Mouse (Mus musculus) midbrain, embryonic 12.5 days (tissue): ENCODE results near the gene Mrps6. TPM values are rescaled to one million over a fixed set of nuclear protein-coding genes. Genes with fewer than 3 reads are reported as not detected.

ENCODE experiments used
- ATAC-seq: fragments of 200-750 bp; cut with Nextera tagmentation; 2 replicates; pipeline ENCODE4 v1.8.0; 2017; ENCODE audit warnings: low read depth, moderate TSS enrichment, moderate library complexity; ENCODE audit not compliant: low FRiP score
- H3K27ac ChIP-seq: fragments of 300-500 bp; sonication (generic); replicated peaks from 2 replicates; pipeline ENCODE4 v1.5.1; 2016; ENCODE audit warnings: mild to moderate bottlenecking
- H3K27me3 ChIP-seq: fragments of 300-500 bp; sonication (generic); 2 replicates; pipeline ENCODE4 v1.6.1; 2016; ENCODE audit warnings: mild to moderate bottlenecking
- H3K36me3 ChIP-seq: fragments of 300-500 bp; sonication (generic); 2 replicates; pipeline ENCODE4 v1.6.1; 2016
- H3K4me1 ChIP-seq: fragments of 300-500 bp; sonication (generic); 2 replicates; pipeline ENCODE4 v1.6.1; 2016
- H3K4me2 ChIP-seq: fragments of 300-500 bp; sonication (generic); replicated peaks from 2 replicates; pipeline ENCODE4 v1.6.1; 2016; ENCODE audit warnings: mild to moderate bottlenecking, moderate library complexity
- H3K4me3 ChIP-seq: fragments of 300-500 bp; sonication (generic); 2 replicates; pipeline ENCODE4 v1.5.1; 2016; ENCODE audit warnings: mild to moderate bottlenecking
- H3K9ac ChIP-seq: fragments of 300-500 bp; sonication (generic); replicated peaks from 2 replicates; pipeline ENCODE4 v1.6.1; 2016; ENCODE audit warnings: mild to moderate bottlenecking, moderate library complexity
- H3K9me3 ChIP-seq: fragments of 300-500 bp; sonication (generic); 2 replicates; pipeline ENCODE4 v1.6.1; 2016; ENCODE audit warnings: mild to moderate bottlenecking
- WGBS: fragments of 180-500 bp; shearing (Covaris S2); methylation state at CpG from one replicate; pipeline ENCODE4 v1.1.7; 2016; 5-methylcytosine and 5-hydroxymethylcytosine counted together
- polyA plus RNA-seq: library from polyadenylated mRNA; unstranded; fragments of >200 nt; fragmentation: Nextera tagmentation; extraction: Ambion mirVana; gene quantifications from 2 replicates; pipeline ENCODE4 v1.2.1, GENCODE M21; 2016

The Mrps6 gene
- 109 and 116 TPM in 2 replicates for polyA plus RNA-seq

GRCm38 (mm10) chr16:92057852-92058643, at the start of gene Mrps6, which contains the start of the genes Gm49711 and Slc5a3:
TSS of gene Mrps6 (plus strand) at chr16:92058270.
TSS of gene Gm49711 (plus strand) at chr16:92058316.
TSS of gene Slc5a3 (plus strand) at chr16:92058322.
- peaks cover 26% of the 10 kb centered on the region for H3K4me1 ChIP-seq
- under 1% methylated on average over 76 of the region's 99 CpGs for WGBS
- H3K9me3 ChIP-seq, result peaks cover 11% of the 10 kb centered on the region
- peak within 1 kb of the TSS; percentile 95 for H3K9ac ChIP-seq
- H3K27ac ChIP-seq, result peak within 1 kb of the TSS; percentile 77
- peak within 1 kb of the TSS; percentile 94 for H3K4me2 ChIP-seq
- peak within 1 kb of the TSS; percentile 80 for H3K4me3 ChIP-seq
- H3K36me3 ChIP-seq, result peaks cover 20% of the 10 kb centered on the region
- peaks cover 4% of the 10 kb centered on the region; the same call in 1 of the 2 replicates for H3K27me3 ChIP-seq
- peak; percentile 91 for ATAC-seq

- H3K9me3 ChIP-seq, result 0 out of 2 replicates have a peak, but pooled peaks cover 3% of the 10 kb centered on the region
- H3K27me3 ChIP-seq, result no peaks in the 10 kb centered on the region
- H3K36me3 ChIP-seq, result no peaks in the 10 kb centered on the region
- no peak overlapping the region for H3K4me3 ChIP-seq
- WGBS, result 92% methylated on average over 2 of the region's 2 CpGs
- no peak for ATAC-seq
- H3K27ac ChIP-seq, result no peak overlapping the region
- no peak overlapping the region for H3K9ac ChIP-seq
- no peaks in the 10 kb centered on the region for H3K4me1 ChIP-seq
- no peak overlapping the region for H3K4me2 ChIP-seq
Observed at GRCm38 (mm10) chr16:92009586-92009985, 48.5 kb upstream of the Mrps6 start.

GRCm38 (mm10) chr16:92016792-92017191, 41.3 kb upstream of the Mrps6 start:
- Histone ChIP-seq H3K9me3 (no peaks in the 10 kb centered on the region), H3K27me3 (no peaks in the 10 kb centered on the region), H3K9ac (no peak overlapping the region), H3K4me2 (no peak overlapping the region), H3K4me3 (no peak overlapping the region), H3K27ac (no peak overlapping the region), H3K4me1 (peaks cover 13% of the 10 kb centered on the region), H3K36me3 (no peaks in the 10 kb centered on the region)
- no peak for ATAC-seq
- WGBS, result 91% methylated on average over 8 of the region's 8 CpGs

GRCm38 (mm10) chr16:92019141-92020118, 38.6 kb upstream of the Mrps6 start:
- Histone ChIP-seq H3K27me3 (no peaks in the 10 kb centered on the region), H3K27ac (0 out of 2 replicates have a peak overlapping the region, but pooled peaks have one; percentile 46), H3K9me3 (no peaks in the 10 kb centered on the region), H3K36me3 (no peaks in the 10 kb centered on the region), H3K9ac (peak overlapping the region; percentile 41), H3K4me2 (peak overlapping the region; percentile 53), H3K4me3 (peak overlapping the region; percentile 31), H3K4me1 (peaks cover 16% of the 10 kb centered on the region)
- WGBS, result 8% methylated on average over 26 of the region's 26 CpGs
- ATAC-seq, result peak; percentile 71

GRCm38 (mm10) chr16:92021656-92022400, 36.2 kb upstream of the Mrps6 start:
- Histone ChIP-seq H3K27ac (no peak overlapping the region), H3K36me3 (no peaks in the 10 kb centered on the region)

GRCm38 (mm10) chr16:92022494-92023283, 35.4 kb upstream of the Mrps6 start:
- H3K36me3 ChIP-seq, result no peaks in the 10 kb centered on the region
- no peak for ATAC-seq
- 78% methylated on average over 20 of the region's 20 CpGs for WGBS
- no peak overlapping the region for H3K9ac ChIP-seq
- no peaks in the 10 kb centered on the region for H3K27me3 ChIP-seq
- H3K4me2 ChIP-seq, result no peak overlapping the region
- no peaks in the 10 kb centered on the region for H3K9me3 ChIP-seq
- no peak overlapping the region for H3K27ac ChIP-seq
- H3K4me3 ChIP-seq, result no peak overlapping the region
- peaks cover 16% of the 10 kb centered on the region for H3K4me1 ChIP-seq

More at GRCm38 (mm10) chr16:92021656-92022400, 36.2 kb upstream of the Mrps6 start:
- no peaks in the 10 kb centered on the region for H3K9me3 ChIP-seq
- 93% methylated on average over 12 of the region's 12 CpGs for WGBS
- H3K4me1 ChIP-seq, result peaks cover 16% of the 10 kb centered on the region
- H3K4me3 ChIP-seq, result no peak overlapping the region
- no peak overlapping the region for H3K9ac ChIP-seq
- no peak overlapping the region for H3K4me2 ChIP-seq
- H3K27me3 ChIP-seq, result no peaks in the 10 kb centered on the region
- no peak for ATAC-seq

GRCm38 (mm10) chr16:92033286-92033685, 24.8 kb upstream of the Mrps6 start:
- H3K27ac ChIP-seq, result no peak overlapping the region
- no peak overlapping the region for H3K4me3 ChIP-seq
- no peaks in the 10 kb centered on the region for H3K36me3 ChIP-seq
- no peak overlapping the region for H3K9ac ChIP-seq
- H3K4me2 ChIP-seq, result no peak overlapping the region
- no peak for ATAC-seq
- H3K27me3 ChIP-seq, result no peaks in the 10 kb centered on the region
- 85% methylated on average over 3 of the region's 3 CpGs for WGBS
- no peaks in the 10 kb centered on the region for H3K4me1 ChIP-seq
- H3K9me3 ChIP-seq, result no peaks in the 10 kb centered on the region

- no peak for ATAC-seq
- H3K36me3 ChIP-seq, result no peaks in the 10 kb centered on the region
- no peak overlapping the region for H3K27ac ChIP-seq
- WGBS, result 69% methylated on average over 5 of the region's 5 CpGs
- no peaks in the 10 kb centered on the region for H3K9me3 ChIP-seq
- H3K4me1 ChIP-seq, result no peaks in the 10 kb centered on the region
- H3K27me3 ChIP-seq, result no peaks in the 10 kb centered on the region
- no peak overlapping the region for H3K9ac ChIP-seq
- no peak overlapping the region for H3K4me3 ChIP-seq
- no peak overlapping the region for H3K4me2 ChIP-seq
Observed at GRCm38 (mm10) chr16:92034676-92035075, 23.4 kb upstream of the Mrps6 start.

- Histone ChIP-seq H3K27ac (no peak overlapping the region), H3K9me3 (no peaks in the 10 kb centered on the region), H3K27me3 (no peaks in the 10 kb centered on the region), H3K4me1 (no peaks in the 10 kb centered on the region), H3K4me2 (no peak overlapping the region), H3K4me3 (no peak overlapping the region), H3K36me3 (no peaks in the 10 kb centered on the region), H3K9ac (no peak overlapping the region)
- 64% methylated on average over 8 of the region's 8 CpGs for WGBS
- ATAC-seq, result no peak
Observed at GRCm38 (mm10) chr16:92036701-92037100, 21.4 kb upstream of the Mrps6 start.

- Histone ChIP-seq H3K4me1 (no peaks in the 10 kb centered on the region), H3K27ac (no peak overlapping the region)
- WGBS, result 91% methylated on average over 21 of the region's 21 CpGs
Observed at GRCm38 (mm10) chr16:92037891-92038607, 20.0 kb upstream of the Mrps6 start.

More at GRCm38 (mm10) chr16:92037891-92038607, 20.0 kb upstream of the Mrps6 start:
- Histone ChIP-seq H3K9me3 (no peaks in the 10 kb centered on the region), H3K4me2 (no peak overlapping the region), H3K9ac (no peak overlapping the region), H3K36me3 (no peaks in the 10 kb centered on the region), H3K4me3 (no peak overlapping the region), H3K27me3 (no peaks in the 10 kb centered on the region)
- ATAC-seq, result no peak
